Mouse (Mus musculus) heart, postnatal 0 days (tissue): ENCODE results near the gene Cdk17.

ENCODE experiments used
- CTCF ChIP-seq: IDR thresholded peaks from 2 replicates; pipeline ENCODE4 v1.5.1; 2016; ENCODE audit warnings: antibody characterized with exemption, control low read depth, low read depth
- EP300 ChIP-seq: IDR thresholded peaks from 2 replicates; pipeline ENCODE4 v1.6.1; 2016; ENCODE audit warnings: antibody characterized with exemption, low read depth

DNA sequence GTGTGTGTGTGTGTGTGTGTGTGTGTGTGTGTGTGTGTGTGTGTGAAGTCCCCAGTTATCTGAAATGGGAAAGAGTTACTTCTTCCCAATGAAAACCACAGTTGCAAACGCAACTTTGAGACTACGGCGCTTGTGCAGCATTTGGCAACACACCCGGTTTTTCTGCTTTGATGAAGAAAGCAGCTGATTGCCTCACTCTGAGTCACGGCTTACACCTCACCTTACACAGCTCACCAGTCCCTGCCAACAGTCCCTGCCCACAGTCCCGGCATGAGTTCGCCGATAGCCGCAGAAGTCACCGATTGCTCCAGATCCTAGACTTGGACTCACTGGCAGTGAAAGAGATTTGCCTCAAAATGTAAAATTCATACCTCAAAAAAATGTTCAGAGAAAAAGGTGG is 15.6 kb upstream of the Cdk17 start:
- TF ChIP-seq CTCF (no peak), EP300 (no peak)
